Comparison of ENCODE assay signal across 9 mouse cellular contexts in the genomic region with DNA sequence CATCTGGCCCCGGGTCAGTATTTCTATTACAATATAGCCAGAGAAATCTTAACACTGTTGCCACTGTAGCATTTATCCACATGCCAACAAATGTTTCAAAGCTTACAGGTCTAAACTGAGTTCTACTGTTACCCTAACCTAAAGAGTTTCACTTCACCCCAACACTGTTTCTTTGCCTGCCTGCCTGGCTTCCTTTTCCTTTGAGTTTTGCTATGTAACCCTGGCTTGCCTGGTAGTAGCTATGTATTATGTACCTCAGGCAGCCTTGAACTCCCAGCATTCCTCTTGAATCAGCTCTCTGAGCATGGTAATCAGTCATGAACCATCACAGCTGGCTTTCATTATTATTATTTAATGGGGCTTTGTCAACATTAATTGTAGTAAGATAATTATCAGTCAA. TPM values are rescaled to one million over a fixed set of nuclear protein-coding genes. Genes with fewer than 3 reads are reported as not detected.
DNase-seq lines count a peak whose midpoint lies in the region; ATAC-seq and TF ChIP-seq lines count a peak whose summit lies in the region.
"Had no signal": no experiment of that assay in that cellular context is flagged by ENCODE, and none has a peak within 500 bp of the region (broad histone marks: within the 10 kb centered on the region; RNA-seq: fewer than 3 reads in every experiment).

No protein-coding gene starts in this region.

- no peak for ATAC-seq in kidney, postnatal 0 days (replicated peaks; ENCODE audit: low FRiP score, low read depth)
- ATAC-seq in limb, embryonic 11.5 days (ENCODE audit: insufficient number of reproducible peaks, low FRiP score, low TSS enrichment, low read depth) = no peak
- no peak for ATAC-seq in megakaryocyte-erythroid progenitor cell, adult 5-6 weeks (replicated peaks; ENCODE audit: low FRiP score, low TSS enrichment, poor library complexity, severe bottlenecking)

- no peak overlapping the region for H3K27ac ChIP-seq in kidney, postnatal 0 days
- H3K27ac ChIP-seq in embryonic fibroblast, embryonic 13.5 days (ENCODE audit: insufficient read depth, low read length) = no peak overlapping the region
- H3K27ac ChIP-seq in limb, embryonic 11.5 days (replicated peaks; ENCODE audit: low read depth, low read length) = no peak overlapping the region

- H3K4me1 ChIP-seq in kidney, postnatal 0 days (replicated peaks; ENCODE audit: insufficient read depth, low read length) = peaks cover 16% of the 10 kb centered on the region; the same call in 1 of the 2 replicates
- peaks cover 12% of the 10 kb centered on the region for H3K4me1 ChIP-seq in embryonic fibroblast, embryonic 13.5 days (ENCODE audit: control insufficient read depth, insufficient read depth, low read length)
- H3K4me1 ChIP-seq in limb, embryonic 11.5 days (ENCODE audit: control insufficient read depth, insufficient read depth, low read length) = peaks cover 9% of the 10 kb centered on the region

- H3K9me3 ChIP-seq in kidney, postnatal 0 days (replicated peaks; ENCODE audit: low read length) = no peaks in the 10 kb centered on the region
- no peaks in the 10 kb centered on the region for H3K9me3 ChIP-seq in limb, embryonic 11.5 days (ENCODE audit: control insufficient read depth, low read length)

- H3K27me3 ChIP-seq in kidney, postnatal 0 days (ENCODE audit: insufficient read depth, low read length) = no peaks in the 10 kb centered on the region
- no peaks in the 10 kb centered on the region for H3K27me3 ChIP-seq in limb, embryonic 11.5 days (ENCODE audit: control insufficient read depth, insufficient read depth, low read length)

- H3K4me2 ChIP-seq in kidney, postnatal 0 days (ENCODE audit: low read length) = peak overlapping the region; percentile 63
- H3K4me2 ChIP-seq in limb, embryonic 11.5 days (ENCODE audit: low read depth, severe bottlenecking) = peak overlapping the region; percentile 28

- TF ChIP-seq POLR2A in embryonic fibroblast, embryonic 13.5 days (IDR thresholded peaks at IDR 0.05; ENCODE audit: low read depth, low read length) = no peak

- no peak for DNase-seq in kidney, postnatal 0 days (ENCODE audit: low spot score)
- DNase-seq in kidney, postnatal 4 days = no peak
- no peak for DNase-seq in limb, embryonic 11.5 days (ENCODE audit: low spot score)
- DNase-seq in retina, embryonic 14.5 days (ENCODE audit: low spot score) = peak; percentile 44
- DNase-seq in c-Kit-positive CD71-positive TER-119-positive erythroid progenitor cells, embryonic 14.5 days (ENCODE audit: low spot score) = no peak
- no peak for DNase-seq in right cerebral cortex, postnatal 25 days
- DNase-seq: adrenal gland, adult 8-10 months had no signal

- 88% methylated on average over 1 of the region's 1 CpGs for WGBS in kidney, postnatal 0 days
- 87% methylated on average over 1 of the region's 1 CpGs for WGBS in limb, embryonic 11.5 days

- H3K9ac ChIP-seq in kidney, postnatal 0 days (ENCODE audit: low read depth, low read length) = no peak overlapping the region
- no peak overlapping the region for H3K9ac ChIP-seq in limb, embryonic 11.5 days (ENCODE audit: low read length)

- no peaks in the 10 kb centered on the region for H3K36me3 ChIP-seq in kidney, postnatal 0 days (ENCODE audit: insufficient read depth, low read length)
- no peaks in the 10 kb centered on the region for H3K36me3 ChIP-seq in limb, embryonic 11.5 days (ENCODE audit: control insufficient read depth, insufficient read depth, low read length)

- no peak for TF ChIP-seq CTCF in kidney, postnatal 0 days (IDR thresholded peaks at IDR 0.05; ENCODE audit: low read depth)
- TF ChIP-seq CTCF in embryonic fibroblast, embryonic 13.5 days (IDR thresholded peaks at IDR 0.05; ENCODE audit: borderline replicate concordance, insufficient read depth, low read length) = no peak

- peak overlapping the region; percentile 77; the same call in 1 of the 2 replicates for H3K4me3 ChIP-seq in kidney, postnatal 0 days (replicated peaks; ENCODE audit: low read depth, low read length)
- peak overlapping the region; percentile 26 for H3K4me3 ChIP-seq in embryonic fibroblast, embryonic 13.5 days (ENCODE audit: insufficient read depth, low read length)
- no peak overlapping the region for H3K4me3 ChIP-seq in limb, embryonic 11.5 days (ENCODE audit: low read depth, low read length)

RNA-seq across cellular contexts. Expression of gene Sptssa, which starts 1.6 kb away (rescaled TPM):
- 232 and 235 TPM in 2 replicates for polyA plus RNA-seq in kidney, postnatal 0 days (2015; fragmentation: Nextera tagmentation; extraction: Ambion mirVana)
- polyA plus RNA-seq in embryonic fibroblast, embryonic 13.5 days (2011; ENCODE audit: insufficient read length, low read depth, missing spikeins) = 59.2 and 68.0 TPM in 2 replicates
- 171 and 178 TPM in 2 replicates for polyA plus RNA-seq in limb, embryonic 11.5 days (2014; fragmentation: Nextera tagmentation; extraction: Ambion mirVana)
- 99.0 and 120 TPM in 2 replicates for total RNA-seq in megakaryocyte-erythroid progenitor cell, adult 5-6 weeks (2014; fragmentation: Nextera tagmentation)
- total RNA-seq in megakaryocyte-erythroid progenitor cell, adult 5-6 weeks (2017) = 133 and 170 TPM in 2 replicates

RNA-seq across cellular contexts. Expression of gene Eapp, which starts 41.0 kb away (rescaled TPM):
- 77.4 and 85.6 TPM in 2 replicates for polyA plus RNA-seq in kidney, postnatal 0 days (2015; fragmentation: Nextera tagmentation; extraction: Ambion mirVana)
- 43.6 and 53.1 TPM in 2 replicates for polyA plus RNA-seq in embryonic fibroblast, embryonic 13.5 days (2011; ENCODE audit: insufficient read length, low read depth, missing spikeins)
- polyA plus RNA-seq in limb, embryonic 11.5 days (2014; fragmentation: Nextera tagmentation; extraction: Ambion mirVana) = 68.3 and 75.7 TPM in 2 replicates
- 34.3 and 65.4 TPM in 2 replicates for total RNA-seq in megakaryocyte-erythroid progenitor cell, adult 5-6 weeks (2014; fragmentation: Nextera tagmentation)
- total RNA-seq in megakaryocyte-erythroid progenitor cell, adult 5-6 weeks (2017) = 71.3 and 79.8 TPM in 2 replicates
